Comparison of ENCODE assay signal across 11 mouse cellular contexts in genomic region chr2:60697530-60697929, GRCm38 (mm10). TPM values are rescaled to one million over a fixed set of nuclear protein-coding genes. Genes with fewer than 3 reads are reported as not detected.
DNase-seq lines count a peak whose midpoint lies in the region; ATAC-seq and TF ChIP-seq lines count a peak whose summit lies in the region.
"Had no signal": no experiment of that assay in that cellular context is flagged by ENCODE, and none has a peak within 500 bp of the region (broad histone marks: within the 10 kb centered on the region; RNA-seq: fewer than 3 reads in every experiment).

No protein-coding gene starts in this region.

- H3K4me1 ChIP-seq in forebrain, embryonic 11.5 days (replicated peaks; ENCODE audit: control insufficient read depth, insufficient read depth, low read length) = no peaks in the 10 kb centered on the region
- peaks cover 5% of the 10 kb centered on the region; the same call in 1 of the 2 replicates for H3K4me1 ChIP-seq in forebrain, embryonic 15.5 days
- peaks cover 38% of the 10 kb centered on the region for H3K4me1 ChIP-seq in kidney, adult 2 months (ENCODE audit: control insufficient read depth, insufficient read depth, low read length)
- peaks cover 23% of the 10 kb centered on the region for H3K4me1 ChIP-seq in embryonic fibroblast, embryonic 13.5 days (ENCODE audit: control insufficient read depth, insufficient read depth, low read length)
- peaks cover 45% of the 10 kb centered on the region for H3K4me1 ChIP-seq in limb, embryonic 12.5 days (replicated peaks)
- H3K4me1 ChIP-seq: liver, embryonic 12.5 days had no signal

- H3K27ac ChIP-seq in forebrain, embryonic 11.5 days (ENCODE audit: low read depth, low read length) = no peak overlapping the region
- H3K27ac ChIP-seq in forebrain, embryonic 15.5 days (replicated peaks) = no peak overlapping the region
- peak overlapping the region; percentile 86 for H3K27ac ChIP-seq in kidney, adult 2 months (ENCODE audit: insufficient read depth, low read depth, low read length)
- H3K27ac ChIP-seq in embryonic fibroblast, embryonic 13.5 days (ENCODE audit: insufficient read depth, low read length) = peak overlapping the region; percentile 18; the same call in 1 of the 2 replicates
- peak overlapping the region; percentile 41; the same call in 1 of the 2 replicates for H3K27ac ChIP-seq in limb, embryonic 12.5 days
- H3K27ac ChIP-seq: liver, embryonic 12.5 days had no signal

- intact Hi-C loops in gastrocnemius, postnatal 14 days (cut with DNase I; ENCODE audit: low total_unique reads) = no loop called here

- H3K4me3 ChIP-seq in forebrain, embryonic 11.5 days (ENCODE audit: low read depth, low read length) = no peak overlapping the region
- H3K4me3 ChIP-seq in forebrain, embryonic 15.5 days = no peak overlapping the region
- H3K4me3 ChIP-seq in kidney, adult 2 months (ENCODE audit: insufficient read depth, low read depth, low read length) = no peak overlapping the region
- H3K4me3 ChIP-seq in embryonic fibroblast, embryonic 13.5 days (ENCODE audit: insufficient read depth, low read length) = no peak overlapping the region
- no peak overlapping the region for H3K4me3 ChIP-seq in limb, embryonic 12.5 days (replicated peaks)
- H3K4me3 ChIP-seq: liver, embryonic 12.5 days had no signal

- WGBS in forebrain, embryonic 11.5 days = 59% methylated on average over 7 of the region's 7 CpGs
- WGBS in forebrain, embryonic 15.5 days = 32% methylated on average over 7 of the region's 7 CpGs
- 47% methylated on average over 7 of the region's 7 CpGs for WGBS in kidney, adult 2 months
- WGBS in limb, embryonic 12.5 days = 68% methylated on average over 7 of the region's 7 CpGs

- ATAC-seq in forebrain, embryonic 11.5 days (replicated peaks; ENCODE audit: low FRiP score) = no peak
- ATAC-seq in forebrain, embryonic 15.5 days (replicated peaks) = no peak
- no peak for ATAC-seq in limb, embryonic 12.5 days (ENCODE audit: insufficient number of reproducible peaks, insufficient read depth, low FRiP score, low TSS enrichment, low read depth)
- ATAC-seq: liver, embryonic 12.5 days had no signal

- DNase-seq in forebrain, embryonic 11.5 days (ENCODE audit: low spot score) = peak; percentile 39
- DNase-seq in kidney, adult 2 months = peak; percentile 72
- DNase-seq in kidney, postnatal 4 days = no peak
- DNase-seq in right cerebral cortex, postnatal 36 days (ENCODE audit: low spot score in 2 of 2) = no peak
- no peak for DNase-seq in gastrocnemius, postnatal 14 days
- DNase-seq: B cell, adult 2 months had no signal

- no peaks in the 10 kb centered on the region for H3K9me3 ChIP-seq in forebrain, embryonic 11.5 days (ENCODE audit: control insufficient read depth, low read length)
- no peaks in the 10 kb centered on the region for H3K9me3 ChIP-seq in forebrain, embryonic 15.5 days
- no peaks in the 10 kb centered on the region for H3K9me3 ChIP-seq in limb, embryonic 12.5 days
- H3K9me3 ChIP-seq: liver, embryonic 12.5 days had no signal

- TF ChIP-seq POLR2A in kidney, adult 2 months (IDR thresholded peaks at IDR 0.05; ENCODE audit: low read depth, low read length) = no peak
- no peak for TF ChIP-seq POLR2A in embryonic fibroblast, embryonic 13.5 days (IDR thresholded peaks at IDR 0.05; ENCODE audit: low read depth, low read length)

- H3K36me3 ChIP-seq in forebrain, embryonic 11.5 days (ENCODE audit: control insufficient read depth, insufficient read depth, low read length) = no peaks in the 10 kb centered on the region
- no peaks in the 10 kb centered on the region for H3K36me3 ChIP-seq in forebrain, embryonic 15.5 days
- H3K36me3 ChIP-seq in kidney, adult 2 months (ENCODE audit: control insufficient read depth, insufficient read depth, low read length) = no peaks in the 10 kb centered on the region; the same call in 1 of the 2 replicates
- H3K36me3 ChIP-seq in limb, embryonic 12.5 days = no peaks in the 10 kb centered on the region
- H3K36me3 ChIP-seq: liver, embryonic 12.5 days had no signal

- no peaks in the 10 kb centered on the region for H3K27me3 ChIP-seq in forebrain, embryonic 11.5 days (ENCODE audit: control insufficient read depth, insufficient read depth, low read length)
- no peaks in the 10 kb centered on the region for H3K27me3 ChIP-seq in forebrain, embryonic 15.5 days
- H3K27me3 ChIP-seq in kidney, adult 2 months (replicated peaks; ENCODE audit: control insufficient read depth, insufficient read depth, low read length) = no peaks in the 10 kb centered on the region
- peaks cover 3% of the 10 kb centered on the region; the same call in 1 of the 2 replicates for H3K27me3 ChIP-seq in limb, embryonic 12.5 days
- H3K27me3 ChIP-seq: liver, embryonic 12.5 days; Patski had no signal

- TF ChIP-seq CTCF in kidney, adult 2 months (conservative IDR thresholded peaks at IDR 0.05; ENCODE audit: insufficient read depth, insufficient read length, low read depth, low read length) = no peak
- no peak for TF ChIP-seq CTCF in embryonic fibroblast, embryonic 13.5 days (IDR thresholded peaks at IDR 0.05; ENCODE audit: borderline replicate concordance, insufficient read depth, low read length)

- H3K4me2 ChIP-seq in forebrain, embryonic 11.5 days (ENCODE audit: low read depth, low read length, severe bottlenecking) = no peak overlapping the region
- no peak overlapping the region for H3K4me2 ChIP-seq in forebrain, embryonic 15.5 days (replicated peaks)
- no peak overlapping the region for H3K4me2 ChIP-seq in limb, embryonic 12.5 days
- H3K4me2 ChIP-seq: liver, embryonic 12.5 days had no signal

- no peak overlapping the region for H3K9ac ChIP-seq in forebrain, embryonic 11.5 days (ENCODE audit: low read length)
- no peak overlapping the region for H3K9ac ChIP-seq in forebrain, embryonic 15.5 days (replicated peaks)
- H3K9ac ChIP-seq in limb, embryonic 12.5 days (replicated peaks) = no peak overlapping the region
- H3K9ac ChIP-seq: liver, embryonic 12.5 days had no signal

RNA-seq across cellular contexts. Expression of gene Itgb6, which starts 24.9 kb away (rescaled TPM):
- polyA plus RNA-seq in forebrain, embryonic 11.5 days (2014; fragmentation: Nextera tagmentation; extraction: Ambion mirVana) = 0.52 and 0.75 TPM in 2 replicates
- not detected in 2 replicates for polyA plus RNA-seq in forebrain, embryonic 15.5 days (2015; fragmentation: Nextera tagmentation; extraction: Ambion mirVana)
- polyA plus RNA-seq in kidney, adult 2 months (2012; rRNA removed) = 55.8 and 74.0 TPM in 2 replicates
- polyA plus RNA-seq in embryonic fibroblast, embryonic 13.5 days (2011; ENCODE audit: insufficient read length, low read depth, missing spikeins) = not detected in 2 replicates
- 1.9 and 2.6 TPM in 2 replicates for polyA plus RNA-seq in limb, embryonic 12.5 days (2016; fragmentation: Nextera tagmentation; extraction: Ambion mirVana)
- 10 to 100 TPM; 18.1 to 26.3 TPM for total RNA-seq in gastrocnemius, postnatal 14 days (2021)

Comparison
In these comparisons a context has a peak if more than half of its experiments do, and no peak if none do; other contexts are left out.
1. DNase-seq: peak in forebrain, embryonic 11.5 days (single experiment) and kidney, adult 2 months (single experiment); none in kidney, postnatal 4 days (0 of 2), right cerebral cortex, postnatal 36 days (0 of 2) and gastrocnemius, postnatal 14 days (single experiment).
2. H3K27ac ChIP-seq: peak in kidney, adult 2 months (single experiment), embryonic fibroblast, embryonic 13.5 days (single experiment) and limb, embryonic 12.5 days (single experiment); none in forebrain, embryonic 11.5 days (single experiment) and forebrain, embryonic 15.5 days (single experiment).
3. RNA of gene Itgb6, which starts 24.9 kb away (polyA plus RNA-seq): 55.8 to 74.0 TPM in kidney, adult 2 months; 1.9 to 2.6 TPM in limb, embryonic 12.5 days, 0.52 to 0.75 TPM in forebrain, embryonic 11.5 days, not detected in embryonic fibroblast, embryonic 13.5 days and not detected in forebrain, embryonic 15.5 days; every median in the first group is over 10 times any median in the second.